Mouse (Mus musculus): ENCODE measurements around the gene Atp6v0a1.

GRCm38 (mm10) chr11:100980438-100980837, 28.8 kb upstream of the Atp6v0a1 start:
- TF ChIP-seq GATA1 (IDR thresholded peaks at IDR 0.05; ENCODE audit: low read length) (no peak), TAL1 (IDR thresholded peaks at IDR 0.05; ENCODE audit: low read length) (no peak)
